Mouse (Mus musculus): ENCODE data around the gene Abcb6. TPM values are rescaled to one million over a fixed set of nuclear protein-coding genes. Genes with fewer than 3 reads are reported as not detected.

The Abcb6 gene
- polyA plus RNA-seq, 2 experiments from 2014 or later, result 1.4 to 2.8 TPM

DNA sequence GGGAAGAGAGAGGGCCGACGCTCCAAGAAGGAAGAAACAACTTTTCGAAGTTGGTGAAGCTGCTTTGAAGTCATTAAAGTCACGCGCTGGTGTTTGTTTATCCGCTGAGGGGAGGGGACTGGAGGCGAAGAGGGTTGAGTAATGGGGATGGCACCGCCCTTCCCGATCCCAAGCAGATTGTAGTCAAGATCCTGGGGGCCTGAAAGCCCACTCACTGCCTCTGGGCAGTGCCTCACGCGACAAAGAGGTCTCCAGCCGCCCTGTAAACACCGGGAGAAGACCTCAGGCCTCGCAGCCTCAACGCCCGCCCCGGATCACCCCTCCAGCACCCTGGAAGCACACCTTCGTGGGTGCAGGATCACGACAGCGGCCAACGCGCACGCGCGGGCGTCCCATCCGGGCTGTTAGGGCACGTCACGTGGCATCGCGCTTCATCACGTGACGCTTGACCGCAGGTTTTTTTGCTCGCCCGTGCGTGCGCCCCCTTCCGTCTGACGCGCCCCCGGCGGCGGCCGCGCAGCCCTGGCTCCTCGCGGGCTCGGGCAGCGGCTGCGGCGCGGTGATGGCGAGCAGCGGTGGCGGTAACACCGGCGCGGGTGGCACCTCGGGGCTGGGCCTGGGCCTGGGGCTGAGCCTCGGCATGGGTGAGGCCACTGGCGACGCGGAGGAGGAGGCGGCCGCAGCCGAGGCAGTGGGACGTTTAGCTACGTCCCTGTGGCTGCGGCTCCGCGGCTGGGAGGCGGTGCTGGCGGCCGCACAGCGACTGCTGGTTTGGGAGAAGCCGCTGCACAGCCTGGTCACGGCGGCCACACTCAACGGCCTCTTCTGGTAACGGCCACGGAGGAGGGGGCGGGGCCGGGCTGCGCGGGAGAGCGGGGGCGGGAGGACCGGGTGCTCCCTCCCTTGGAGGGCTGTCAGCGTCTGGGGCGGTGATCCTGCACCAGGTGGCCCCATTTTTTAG lies 37.6 kb downstream of the Abcb6 start, which contains the start of the genes Cnppd1 and Retreg2:
TSS of gene Cnppd1 (minus strand) at position 411 of the 961 bp plus-strand sequence.
TSS of gene Retreg2 (plus strand) at position 478 of the 961 bp plus-strand sequence.
- ATAC-seq, result peak; percentile 74

DNA sequence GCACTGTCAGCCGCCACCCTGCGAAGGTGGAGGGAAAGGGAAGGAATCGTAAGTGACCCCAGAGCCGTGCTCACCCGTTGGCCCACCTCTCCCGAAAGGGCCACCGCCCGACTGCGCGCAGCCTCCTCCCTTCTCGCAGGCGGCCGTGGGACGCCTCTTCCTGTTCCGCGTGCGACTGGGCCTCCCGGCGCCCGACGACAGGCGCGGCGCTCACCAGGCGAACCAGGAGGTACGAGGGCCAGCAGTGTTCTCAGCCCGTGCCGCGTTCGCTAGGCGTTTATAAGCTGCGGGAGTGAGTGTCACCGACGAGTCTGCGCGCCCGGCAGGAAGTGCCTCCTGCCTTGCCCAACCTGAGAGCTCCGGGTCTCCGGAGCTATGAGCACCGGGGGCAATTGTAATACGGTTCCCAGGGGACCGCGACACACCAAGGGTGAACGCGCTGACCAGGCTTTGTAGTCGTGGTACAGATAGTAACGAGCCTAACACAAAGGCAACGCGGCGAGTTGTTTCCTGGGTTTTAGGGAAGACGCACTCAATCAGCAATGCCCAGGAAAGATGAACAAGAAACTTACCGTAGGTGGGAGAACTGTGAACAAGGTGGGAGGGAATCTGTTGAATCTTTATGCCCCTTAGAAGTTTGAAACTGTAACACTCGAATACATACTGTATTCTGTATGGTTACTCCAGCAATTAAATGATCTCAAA lies 38.6 kb downstream of the Abcb6 start:
- peak; percentile 57 for ATAC-seq

- ATAC-seq, result no peak
Observed at GRCm38 (mm10) chr1:75140601-75141190, 39.5 kb downstream of the Abcb6 start.

GRCm38 (mm10) chr1:75138448-75138847 lies 41.7 kb downstream of the Abcb6 start:
- no peak for ATAC-seq

DNA sequence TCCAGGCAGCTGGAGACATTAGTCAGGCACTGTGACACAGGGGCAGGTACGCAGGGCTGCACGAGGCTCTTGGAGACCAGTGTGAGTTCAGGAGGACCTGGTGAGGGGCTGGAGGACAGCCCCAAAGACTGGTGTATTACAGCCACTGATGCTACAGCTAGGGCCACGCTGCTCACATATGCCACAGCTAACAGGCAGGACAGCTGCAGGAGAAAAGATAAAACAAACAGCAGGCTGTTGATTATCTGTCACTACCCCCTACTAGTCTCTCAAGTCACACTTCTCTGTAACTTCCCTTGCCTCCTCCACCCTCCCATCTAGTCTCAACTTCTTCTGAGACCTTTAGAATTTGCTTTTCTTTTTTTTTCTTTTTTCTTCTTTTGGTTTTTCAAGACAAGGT lies 43.5 kb downstream of the Abcb6 start:
- ATAC-seq, result no peak

- no peak for ATAC-seq
Observed at GRCm38 (mm10) chr1:75136293-75136692, 43.9 kb downstream of the Abcb6 start.

DNA sequence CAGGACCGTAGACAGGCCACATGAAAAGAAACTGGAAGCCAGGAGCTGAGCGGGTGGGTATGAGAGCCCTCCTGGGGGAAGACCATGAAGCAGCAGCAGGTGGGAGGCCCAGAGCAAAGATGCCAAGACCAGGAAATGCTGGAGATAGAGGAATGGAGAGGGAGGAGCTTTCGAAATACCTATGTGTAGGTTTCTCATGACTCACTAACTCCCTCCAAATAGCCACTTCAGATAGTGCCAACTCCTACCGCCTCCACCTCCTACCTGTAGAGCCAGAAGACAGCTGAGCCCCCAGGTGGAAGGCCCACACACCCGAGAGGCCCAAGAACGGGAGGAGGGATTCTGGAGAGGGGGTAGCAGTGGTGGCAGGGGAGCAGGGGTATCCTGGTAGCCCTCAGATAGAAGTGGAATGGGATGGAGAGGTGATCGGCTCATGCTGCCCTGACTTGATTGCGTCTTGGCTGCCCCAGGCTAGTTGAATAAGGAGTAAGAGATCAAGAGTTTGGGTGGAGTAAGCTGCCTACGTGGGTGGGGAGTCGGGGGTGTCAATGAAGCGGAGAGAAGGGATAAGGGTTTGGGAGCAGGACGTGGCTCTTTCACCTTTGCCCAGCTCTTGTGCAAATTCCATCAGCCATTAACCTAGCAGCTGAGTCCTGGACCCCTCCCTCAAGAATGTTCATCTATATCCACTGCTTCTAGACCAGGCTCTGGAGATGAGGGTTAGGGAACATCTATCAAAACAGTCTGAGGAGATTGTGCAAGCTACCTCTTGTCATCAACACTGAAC lies 46.6 kb downstream of the Abcb6 start, which contains the start of gene Slc23a3:
TSS of gene Slc23a3 (minus strand) at position 470 of the 787 bp plus-strand sequence.
- ATAC-seq, result no peak

DNA sequence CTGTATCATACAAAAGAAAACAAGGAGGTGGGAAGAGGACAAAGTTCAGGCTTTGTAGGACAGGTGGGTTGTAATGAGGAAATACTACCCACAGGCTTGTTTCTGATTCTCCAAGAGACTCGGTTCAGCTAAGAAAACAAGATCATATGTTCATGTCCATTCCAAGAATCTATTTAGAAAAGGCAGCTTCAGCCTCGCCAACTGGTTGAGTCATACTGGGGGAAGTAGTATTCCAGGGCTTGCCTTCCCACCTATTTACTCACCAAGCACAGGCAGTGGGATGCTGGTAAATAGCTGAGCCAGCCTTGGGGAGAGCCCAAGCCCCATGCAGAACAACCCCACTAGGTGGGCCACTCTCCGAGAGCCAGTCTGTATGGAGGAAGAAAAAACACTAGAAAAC lies 51.6 kb downstream of the Abcb6 start:
- no peak for ATAC-seq

GRCm38 (mm10) chr1:75125418-75125817 lies 54.8 kb downstream of the Abcb6 start:
- ATAC-seq, result no peak

DNA sequence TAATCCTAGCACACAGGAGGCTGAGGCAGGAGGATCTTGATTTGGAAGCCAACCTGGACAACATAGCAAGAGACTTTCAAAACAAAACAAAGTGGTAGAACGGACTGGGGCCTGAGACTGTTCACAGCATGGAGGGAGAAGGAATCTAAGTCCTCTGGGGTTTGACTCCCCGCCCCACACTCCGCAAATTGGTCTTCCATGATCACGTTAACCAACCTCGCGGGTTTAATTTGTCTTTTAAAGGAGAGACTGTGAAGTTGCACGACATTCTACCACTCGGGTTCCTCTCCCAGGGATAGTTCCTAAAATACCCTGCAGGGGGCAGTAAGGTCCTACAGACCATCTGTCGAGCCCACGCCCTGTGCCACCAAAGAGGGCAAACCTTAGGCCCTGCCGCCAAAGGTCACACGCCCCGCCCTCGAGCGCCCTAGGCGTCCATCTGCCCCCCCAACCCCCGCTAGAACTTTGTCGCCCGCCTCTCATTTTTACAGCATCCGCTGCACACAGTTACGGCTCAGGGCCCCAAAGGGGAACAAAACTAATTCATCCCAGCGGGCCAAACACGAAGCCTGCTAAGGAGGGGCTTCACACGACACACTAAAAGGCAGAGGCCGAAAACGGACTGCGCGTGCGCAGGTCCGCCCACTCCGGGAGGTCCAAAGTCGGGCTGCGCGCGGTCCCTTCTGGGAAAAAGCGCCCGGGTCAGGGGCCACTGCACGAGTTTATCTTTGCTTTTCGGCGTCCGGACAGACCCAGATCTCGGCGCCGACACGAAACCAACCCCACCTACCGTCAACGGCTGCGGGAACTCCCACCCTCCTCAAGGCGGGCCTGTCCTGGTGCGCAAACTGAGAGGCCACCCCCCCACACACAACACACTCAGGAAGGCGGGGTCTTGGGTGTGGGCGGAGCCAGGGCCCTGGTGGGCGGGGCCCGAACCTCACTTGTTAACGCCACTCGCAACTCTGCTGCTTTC lies 55.6 kb downstream of the Abcb6 start, which contains the start of gene Nhej1:
TSS of gene Nhej1 (minus strand) at position 855 of the 976 bp plus-strand sequence.
- peak; percentile 88 for ATAC-seq

DNA sequence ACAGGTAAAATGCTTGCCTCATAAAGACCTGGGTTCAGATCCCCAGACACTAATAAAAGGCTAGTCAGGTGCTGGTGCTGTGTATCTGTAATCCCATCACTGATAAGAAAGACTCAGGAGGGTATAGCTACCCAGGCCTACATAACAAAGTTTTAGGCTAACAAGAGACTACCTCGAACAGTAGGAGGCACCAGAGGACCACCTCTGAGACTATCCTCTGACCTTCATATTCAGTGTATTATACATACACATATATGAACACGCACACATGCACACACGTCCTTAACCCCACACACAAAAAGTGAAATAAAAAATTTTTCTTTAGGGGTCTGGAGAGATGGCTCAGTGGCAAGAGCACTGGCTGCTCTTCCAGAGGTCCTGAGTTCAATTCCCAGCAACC lies 58.0 kb downstream of the Abcb6 start:
- ATAC-seq, result no peak

Other genes starting within 250 kb of the Abcb6 start
- gene Cfap65, start 244.8 kb downstream of the Abcb6 start, polyA plus RNA-seq (2017; shearing (Covaris generic)), result under 1 TPM in 1 of 2 experiments, not detected in 1; 0.07 TPM
- not detected for gene Ihh, start 228.7 kb downstream of the Abcb6 start, polyA plus RNA-seq (2017; shearing (Covaris generic))
- gene Nhej1, start 55.2 kb downstream of the Abcb6 start, polyA plus RNA-seq (2017; shearing (Covaris generic)), result 1 to 10 TPM; 5.4 to 6.3 TPM
- under 1 TPM in 1 of 2 experiments, not detected in 1; 0.46 TPM for gene Slc23a3, start 46.5 kb downstream of the Abcb6 start, polyA plus RNA-seq (2017; shearing (Covaris generic))
- 100 to 1,000 TPM; 114 to 125 TPM for gene Cnppd1, start 37.7 kb downstream of the Abcb6 start, polyA plus RNA-seq (2017; shearing (Covaris generic))
- gene Retreg2, start 37.6 kb downstream of the Abcb6 start, polyA plus RNA-seq (2017; shearing (Covaris generic)), result 10 to 100 TPM; 15.1 to 27.4 TPM
- gene Zfand2b, start 11.7 kb downstream of the Abcb6 start, polyA plus RNA-seq (2017; shearing (Covaris generic)), result 10 to 100 TPM; 52.2 to 58.8 TPM
- gene Ankzf1, start 11.8 kb upstream of the Abcb6 start, polyA plus RNA-seq (2017; shearing (Covaris generic)), result 10 to 100 TPM; 14.1 to 17.1 TPM
- 1 to 10 TPM; 9.9 TPM for gene Atg9a, start 11.8 kb upstream of the Abcb6 start, polyA plus RNA-seq (2017; shearing (Covaris generic))
- gene Glb1l, start 30.4 kb upstream of the Abcb6 start, polyA plus RNA-seq (2017; shearing (Covaris generic)), result 10 to 100 TPM; 12.0 to 12.4 TPM
- 10 to 100 TPM; 45.7 to 65.1 TPM for gene Stk16, start 30.4 kb upstream of the Abcb6 start, polyA plus RNA-seq (2017; shearing (Covaris generic))
- 100 to 1,000 TPM; 120 to 135 TPM for gene Tuba4a, start 39.5 kb upstream of the Abcb6 start, polyA plus RNA-seq (2017; shearing (Covaris generic))
- gene A630095N17Rik, start 51.7 kb upstream of the Abcb6 start, polyA plus RNA-seq (2017; shearing (Covaris generic)), result not detected
- 1 to 10 TPM; 5.9 to 7.1 TPM for gene Dnajb2, start 56.0 kb upstream of the Abcb6 start, polyA plus RNA-seq (2017; shearing (Covaris generic))
- gene Ptprn, start 84.1 kb upstream of the Abcb6 start, polyA plus RNA-seq (2017; shearing (Covaris generic)), result under 1 TPM; 0.37 to 0.47 TPM
- gene Resp18, start 98.0 kb upstream of the Abcb6 start, polyA plus RNA-seq (2017; shearing (Covaris generic)), result not detected
- gene Dnpep, start 137.6 kb upstream of the Abcb6 start, polyA plus RNA-seq (2017; shearing (Covaris generic)), result 10 to 100 TPM; 57.0 to 64.9 TPM
- gene Des, start 179.9 kb upstream of the Abcb6 start, polyA plus RNA-seq (2017; shearing (Covaris generic)), result not detected
- gene Speg, start 194.9 kb upstream of the Abcb6 start, polyA plus RNA-seq (2017; shearing (Covaris generic)), result not detected

Measured in activated CD4-positive, CD25-positive, alpha-beta regulatory T cell, adult 4 months (primary cell).